Mouse (Mus musculus): ENCODE data around the gene Slc7a14.

GRCm38 (mm10) chr3:31309934-31310787 lies at the start of gene Slc7a14:
- TF ChIP-seq CTCF (IDR thresholded peaks at IDR 0.05; ENCODE audit: control insufficient read depth, insufficient read depth, low read length) (no peak), POLR2A (IDR thresholded peaks at IDR 0.05; ENCODE audit: borderline replicate concordance, control insufficient read depth, low read depth, low read length) (no peak)
